8 mouse cellular contexts compared by ENCODE assay signal in the genomic region with DNA sequence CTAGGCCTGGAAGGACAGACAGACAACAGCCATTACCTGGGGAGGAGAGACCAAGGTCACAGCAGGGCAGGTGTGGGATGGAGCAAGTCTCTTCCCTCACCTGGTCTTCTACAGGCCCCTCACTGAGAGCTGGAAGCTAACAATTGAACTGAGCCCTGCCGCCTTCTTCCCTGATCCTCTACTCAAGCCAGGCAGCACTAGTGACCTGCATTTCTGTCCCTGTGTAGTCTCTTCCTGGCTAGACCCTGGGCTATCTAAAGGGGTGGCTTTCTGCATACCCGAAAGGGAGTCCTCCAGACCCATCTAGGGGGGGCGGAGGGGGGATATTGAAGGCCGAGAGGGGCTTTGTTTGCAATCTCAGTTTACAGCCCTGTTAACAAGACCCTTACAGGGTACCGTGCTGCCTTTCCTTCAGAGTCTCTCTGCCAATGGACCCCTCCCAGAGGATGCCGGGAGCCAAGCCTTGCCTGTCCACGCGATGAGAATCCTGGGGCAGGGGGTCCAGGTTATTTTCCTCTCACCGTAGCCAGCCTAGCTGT.
A peak's percentile ranks its signal among the peaks of the same experiment; 100 is the strongest.
DNase-seq lines count a peak whose midpoint lies in the region; ATAC-seq and TF ChIP-seq lines count a peak whose summit lies in the region.

No protein-coding gene starts in this region.

- peak overlapping the region; percentile 81; the same call in 1 of the 2 replicates for H3K4me3 ChIP-seq in layer of hippocampus, adult 2 months
- H3K4me3 ChIP-seq in forebrain, embryonic 14.5 days (ENCODE audit: low read depth, low read length): peak overlapping the region; percentile 15
- peak overlapping the region; percentile 31 for H3K4me3 ChIP-seq in hindbrain, postnatal 0 days (ENCODE audit: low read length)
- peak overlapping the region; percentile 73; the same call in 1 of the 2 replicates for H3K4me3 ChIP-seq in neural tube, embryonic 14.5 days (ENCODE audit: low read depth, low read length)

- TF ChIP-seq CTCF in layer of hippocampus, adult 2 months (conservative IDR thresholded peaks at IDR 0.05): no peak
- no peak for TF ChIP-seq CTCF in hindbrain, postnatal 0 days (IDR thresholded peaks at IDR 0.05; ENCODE audit: low read depth)

- H3K9me3 ChIP-seq in forebrain, embryonic 14.5 days (replicated peaks; ENCODE audit: control insufficient read depth, low read length): no peaks in the 10 kb centered on the region
- H3K9me3 ChIP-seq in hindbrain, postnatal 0 days (ENCODE audit: low read length): no peaks in the 10 kb centered on the region
- H3K9me3 ChIP-seq in neural tube, embryonic 14.5 days (ENCODE audit: control insufficient read depth, low read length): no peaks in the 10 kb centered on the region

- no peak for DNase-seq in layer of hippocampus, adult 2 months (ENCODE audit: low spot score in 2 of 2)
- DNase-seq in layer of hippocampus, postnatal 14 days (ENCODE audit: low spot score in 2 of 2): no peak
- DNase-seq in forebrain, embryonic 14.5 days (ENCODE audit: low spot score): peak; percentile 36
- DNase-seq in hindbrain, postnatal 0 days (ENCODE audit: low spot score): peak; percentile 39
- no peak for DNase-seq in right cerebral cortex, postnatal 25 days
- DNase-seq in right cerebral cortex, postnatal 36 days (ENCODE audit: low spot score in 2 of 2): no peak
- no peak for DNase-seq in gastrocnemius, adult 8-10 months (ENCODE audit: low spot score in 2 of 2)

- H3K9ac ChIP-seq in forebrain, embryonic 14.5 days (ENCODE audit: low read length): peak overlapping the region; percentile 52
- H3K9ac ChIP-seq in hindbrain, postnatal 0 days (replicated peaks; ENCODE audit: low read length): peak overlapping the region; percentile 35
- peak overlapping the region; percentile 50 for H3K9ac ChIP-seq in neural tube, embryonic 14.5 days (replicated peaks; ENCODE audit: low read depth, low read length)

- peak overlapping the region; percentile 99 for H3K4me2 ChIP-seq in forebrain, embryonic 14.5 days (ENCODE audit: low read length)
- H3K4me2 ChIP-seq in hindbrain, postnatal 0 days (ENCODE audit: low read depth, low read length): peak overlapping the region; percentile 98
- H3K4me2 ChIP-seq in neural tube, embryonic 14.5 days (ENCODE audit: low read depth, low read length): peak overlapping the region; percentile 99

- peaks cover 49% of the 10 kb centered on the region for H3K4me1 ChIP-seq in forebrain, embryonic 14.5 days (ENCODE audit: control insufficient read depth, insufficient read depth, low read length)
- peaks cover 49% of the 10 kb centered on the region for H3K4me1 ChIP-seq in hindbrain, postnatal 0 days (ENCODE audit: insufficient read depth, low read length)
- H3K4me1 ChIP-seq in neural tube, embryonic 14.5 days (ENCODE audit: control insufficient read depth, insufficient read depth, low read length): peaks cover 65% of the 10 kb centered on the region

- WGBS in forebrain, embryonic 14.5 days: 26% methylated on average over 9 of the region's 9 CpGs
- WGBS in hindbrain, postnatal 0 days: 22% methylated on average over 9 of the region's 9 CpGs
- 19% methylated on average over 9 of the region's 9 CpGs for WGBS in neural tube, embryonic 14.5 days

- H3K27me3 ChIP-seq in forebrain, embryonic 14.5 days (replicated peaks; ENCODE audit: control insufficient read depth, insufficient read depth, low read length): no peaks in the 10 kb centered on the region
- H3K27me3 ChIP-seq in hindbrain, postnatal 0 days (ENCODE audit: insufficient read depth, low read length): no peaks in the 10 kb centered on the region
- no peaks in the 10 kb centered on the region for H3K27me3 ChIP-seq in neural tube, embryonic 14.5 days (ENCODE audit: control insufficient read depth, insufficient read depth, low read length)

- H3K27ac ChIP-seq in layer of hippocampus, adult 2 months: peak overlapping the region; percentile 97
- peak overlapping the region; percentile 22 for H3K27ac ChIP-seq in forebrain, embryonic 14.5 days (ENCODE audit: low read depth, low read length)
- peak overlapping the region; percentile 65 for H3K27ac ChIP-seq in hindbrain, postnatal 0 days
- peak overlapping the region; percentile 62 for H3K27ac ChIP-seq in neural tube, embryonic 14.5 days (ENCODE audit: low read depth, low read length)

- H3K36me3 ChIP-seq in forebrain, embryonic 14.5 days (ENCODE audit: control insufficient read depth, insufficient read depth, low read length): peaks cover 26% of the 10 kb centered on the region
- H3K36me3 ChIP-seq in hindbrain, postnatal 0 days (ENCODE audit: insufficient read depth, low read length): no peaks in the 10 kb centered on the region
- H3K36me3 ChIP-seq in neural tube, embryonic 14.5 days (ENCODE audit: control insufficient read depth, insufficient read depth, low read length): no peaks in the 10 kb centered on the region

- ATAC-seq in forebrain, embryonic 14.5 days: no peak
- ATAC-seq in hindbrain, postnatal 0 days: no peak
- ATAC-seq in neural tube, embryonic 14.5 days (ENCODE audit: low read depth): no peak

Comparison
In these comparisons a context has a peak if more than half of its experiments do, and no peak if none do; other contexts are left out.
1. DNase-seq: peak in forebrain, embryonic 14.5 days (single experiment) and hindbrain, postnatal 0 days (single experiment); none in layer of hippocampus, adult 2 months (0 of 2), layer of hippocampus, postnatal 14 days (0 of 2), right cerebral cortex, postnatal 25 days (single experiment), right cerebral cortex, postnatal 36 days (0 of 2) and gastrocnemius, adult 8-10 months (0 of 2).
2. H3K27ac ChIP-seq: peak in every context shown above with its lines; median percentile 97 in layer of hippocampus, adult 2 months; 65 in hindbrain, postnatal 0 days; 62 in neural tube, embryonic 14.5 days; 22 in forebrain, embryonic 14.5 days.
3. H3K4me3 ChIP-seq: peak in every context shown above with its lines; median percentile 81 in layer of hippocampus, adult 2 months; 73 in neural tube, embryonic 14.5 days; 31 in hindbrain, postnatal 0 days; 15 in forebrain, embryonic 14.5 days.
4. Peak in every context shown above with its lines, with median percentiles within 50 percentile points of each other: H3K4me2 ChIP-seq and H3K9ac ChIP-seq.